ENCODE assay signal across 8 mouse cellular contexts in the genomic region with DNA sequence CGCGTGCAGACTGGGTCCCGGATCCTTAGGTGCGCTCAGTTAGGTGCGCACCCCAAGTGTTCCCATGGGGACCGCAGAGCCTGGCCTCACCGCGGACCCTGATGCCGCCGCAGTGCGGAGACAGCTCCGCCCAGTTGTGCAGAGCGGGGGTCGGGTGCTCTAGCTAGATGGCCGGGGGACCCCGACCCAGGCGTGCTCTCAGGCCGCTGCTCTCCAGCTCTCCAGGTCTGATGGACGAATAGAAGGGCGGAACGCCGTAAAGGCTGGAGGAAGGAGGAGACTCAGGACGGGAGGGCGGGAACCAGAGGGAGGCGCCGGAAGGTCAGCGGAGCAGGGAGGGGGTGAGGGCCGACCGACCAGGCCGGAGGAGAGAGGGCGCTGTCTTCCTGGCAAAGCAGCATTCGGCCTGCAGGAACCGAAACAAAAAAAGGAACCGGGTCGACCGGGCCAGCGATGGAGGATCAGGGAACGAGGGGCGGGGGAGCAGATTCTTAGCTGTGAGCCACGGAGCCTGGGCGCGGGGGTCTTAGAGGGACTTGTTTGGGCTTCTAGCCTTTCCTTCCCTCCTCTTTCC. TPM values are rescaled to one million over a fixed set of nuclear protein-coding genes. Genes with fewer than 3 reads are reported as not detected.
DNase-seq lines count a peak whose midpoint lies in the region; ATAC-seq and TF ChIP-seq lines count a peak whose summit lies in the region.

A gene (minus strand): TSS at position 220 of the 574 bp plus-strand sequence.

- TF ChIP-seq CTCF in bone marrow, adult 2 months (IDR thresholded peaks at IDR 0.05; ENCODE audit: control insufficient read depth, insufficient read depth, low read length) = no peak; the same call in 1 of the 2 replicates
- peak; percentile 54 for TF ChIP-seq CTCF in hindbrain, postnatal 0 days (IDR thresholded peaks at IDR 0.05; ENCODE audit: low read depth)

- WGBS in bone marrow, adult 2 months = 2% methylated on average over 42 of the region's 42 CpGs
- WGBS in hindbrain, postnatal 0 days = under 1% methylated on average over 42 of the region's 42 CpGs
- under 1% methylated on average over 42 of the region's 42 CpGs for WGBS in liver, embryonic 12.5 days (ENCODE audit: insufficient replicate concordance)

- peak; percentile 52 for DNase-seq in left cerebral cortex, postnatal 4 days
- DNase-seq in left cerebral cortex, adult 11 months (ENCODE audit: low spot score) = no peak
- peak; percentile 95 for DNase-seq in gastrocnemius, postnatal 14 days
- no peak for DNase-seq in hindbrain, postnatal 0 days (ENCODE audit: low spot score)
- DNase-seq in urinary bladder, postnatal 25 days (ENCODE audit: low spot score) = peak; percentile 71

- H3K4me2 ChIP-seq in hindbrain, postnatal 0 days (ENCODE audit: low read depth, low read length) = peak within 1 kb of the TSS; percentile 64
- peak within 1 kb of the TSS; percentile 78 for H3K4me2 ChIP-seq in liver, embryonic 12.5 days

- H3K27me3 ChIP-seq in hindbrain, postnatal 0 days (ENCODE audit: insufficient read depth, low read length) = peaks cover 74% of the 10 kb centered on the region
- peaks cover 99% of the 10 kb centered on the region for H3K27me3 ChIP-seq in liver, embryonic 12.5 days (replicated peaks)

- no peaks in the 10 kb centered on the region for H3K4me1 ChIP-seq in bone marrow, adult 2 months (ENCODE audit: control insufficient read depth, insufficient read depth, low read length)
- H3K4me1 ChIP-seq in hindbrain, postnatal 0 days (ENCODE audit: insufficient read depth, low read length) = no peaks in the 10 kb centered on the region
- H3K4me1 ChIP-seq in liver, embryonic 12.5 days = peaks cover 10% of the 10 kb centered on the region; the same call in 1 of the 2 replicates

- no peak within 1 kb of the TSS for H3K9ac ChIP-seq in hindbrain, postnatal 0 days (replicated peaks; ENCODE audit: low read length)
- 0 out of 2 replicates have a peak within 1 kb of the TSS, but pooled peaks have one; percentile 23 for H3K9ac ChIP-seq in liver, embryonic 12.5 days

- intact Hi-C loops in left cerebral cortex, postnatal 4 days (cut with DNase I) = no loop called here
- intact Hi-C loops in gastrocnemius, postnatal 14 days (cut with DNase I; ENCODE audit: low total_unique reads) = loop anchor here (10.0 kb wide), 2 partner anchors 61 to 271 kb away; a partner anchor contains a TSS

- no peak within 1 kb of the TSS for H3K27ac ChIP-seq in bone marrow, adult 2 months (ENCODE audit: control insufficient read depth, insufficient read depth, low read depth, low read length, poor library complexity)
- no peak within 1 kb of the TSS for H3K27ac ChIP-seq in hindbrain, postnatal 0 days
- no peak within 1 kb of the TSS for H3K27ac ChIP-seq in liver, embryonic 12.5 days

- H3K36me3 ChIP-seq in hindbrain, postnatal 0 days (ENCODE audit: insufficient read depth, low read length) = no peaks in the 10 kb centered on the region
- H3K36me3 ChIP-seq in liver, embryonic 12.5 days = no peaks in the 10 kb centered on the region

- H3K9me3 ChIP-seq in hindbrain, postnatal 0 days (ENCODE audit: low read length) = no peaks in the 10 kb centered on the region
- H3K9me3 ChIP-seq in liver, embryonic 12.5 days (replicated peaks) = no peaks in the 10 kb centered on the region

- H3K4me3 ChIP-seq in bone marrow, adult 2 months (replicated peaks; ENCODE audit: control insufficient read depth, low read depth, low read length) = peak within 1 kb of the TSS; percentile 38
- peak within 1 kb of the TSS; percentile 39 for H3K4me3 ChIP-seq in hindbrain, postnatal 0 days (ENCODE audit: low read length)
- peak within 1 kb of the TSS; percentile 58 for H3K4me3 ChIP-seq in liver, embryonic 12.5 days

- ATAC-seq in hindbrain, postnatal 0 days = peak; percentile 59
- ATAC-seq in liver, embryonic 12.5 days = peak; percentile 66
- ATAC-seq in monocyte, adult 5-6 weeks (replicated peaks; ENCODE audit: insufficient number of reproducible peaks, low FRiP score, low TSS enrichment, poor library complexity, severe bottlenecking) = peak; percentile 81

- no peak for TF ChIP-seq POLR2A in bone marrow, adult 2 months (IDR thresholded peaks at IDR 0.05; ENCODE audit: borderline replicate concordance, control insufficient read depth, low read depth, low read length)

RNA-seq across cellular contexts. Expression of the gene that starts here (rescaled TPM):
- total RNA-seq in left cerebral cortex, postnatal 4 days (2021) = under 1 TPM; 0.66 to 0.87 TPM
- 2.7 and 4.1 TPM in 2 replicates for polyA plus RNA-seq in bone marrow, adult 2 months (2011; ENCODE audit: insufficient read depth, insufficient read length, low replicate concordance, missing spikeins)
- 10 to 100 TPM; 43.5 to 46.4 TPM for total RNA-seq in gastrocnemius, postnatal 14 days (2021)
- 0.22 and 0.47 TPM in 2 replicates for total RNA-seq in hindbrain, postnatal 0 days (2014; rRNA removed)
- 0.54 and 0.68 TPM in 2 replicates for polyA plus RNA-seq in hindbrain, postnatal 0 days (2015; fragmentation: Nextera tagmentation; extraction: Ambion mirVana)
- polyA plus RNA-seq in liver, embryonic 12.5 days (2016; fragmentation: Nextera tagmentation; extraction: Ambion mirVana) = 0.19 and 1.1 TPM in 2 replicates
- 0.11 TPM in 1 of 3 replicates, not detected in the others for total RNA-seq in monocyte, adult 5-6 weeks (2017)

Comparison
In these comparisons a context has a peak if more than half of its experiments do, and no peak if none do; other contexts are left out.
1. RNA of the gene that starts here (total RNA-seq): 43.5 to 46.4 TPM in gastrocnemius, postnatal 14 days; 0.66 to 0.87 TPM in left cerebral cortex, postnatal 4 days, 0.22 to 0.47 TPM in hindbrain, postnatal 0 days and 0.11 TPM in monocyte, adult 5-6 weeks; every median in the first group is over 10 times any median in the second.
2. Peak in DNase-seq in left cerebral cortex, postnatal 4 days; RNA of the gene not detected or under 1 TPM.
3. Peak in ATAC-seq, H3K4me3 ChIP-seq and H3K4me2 ChIP-seq in hindbrain, postnatal 0 days; RNA of the gene not detected or under 1 TPM.
4. Peak in ATAC-seq in monocyte, adult 5-6 weeks; RNA of the gene not detected or under 1 TPM.
5. DNase-seq: peak in gastrocnemius, postnatal 14 days (single experiment) and urinary bladder, postnatal 25 days (single experiment); none in left cerebral cortex, adult 11 months (single experiment) and hindbrain, postnatal 0 days (single experiment).
6. Peak in every context shown above with its lines, with median percentiles within 50 percentile points of each other: H3K4me3 ChIP-seq and ATAC-seq.